Mouse (Mus musculus): Measurements from ENCODE around the gene Mettl7b. TPM values are rescaled to one million over a fixed set of nuclear protein-coding genes. Genes with fewer than 3 reads are reported as not detected.

Mettl7b gene
- polyA plus RNA-seq, 1 experiment from 2014 or later: not detected

- Histone ChIP-seq H3K4me1 (ENCODE audit: control insufficient read depth in 2 of 2, insufficient read depth in 2 of 2, low read length in 2 of 2) (peaks cover 11 to 29% of the 10 kb centered on the region in 2 experiments), H3K4me2 (ENCODE audit: low read length) (peak overlapping the region; percentile 80), H3K9me3 (ENCODE audit: control insufficient read depth, low read length) (no peaks in the 10 kb centered on the region), H3K36me3 (ENCODE audit: control insufficient read depth, insufficient read depth, low read length) (peaks cover 39% of the 10 kb centered on the region), H3K27me3 (ENCODE audit: control insufficient read depth, insufficient read depth, low read length) (no peaks in the 10 kb centered on the region), H3K9ac (ENCODE audit: low read length) (peak overlapping the region; percentile 99), H3K27ac (replicated peaks in 1 of 2; ENCODE audit: control insufficient read depth in 1 of 2, insufficient read depth in 1 of 2, low read depth in 2 of 2, low read length in 2 of 2) (peak overlapping the region; percentile 61 to 94), H3K4me3 (ENCODE audit: control insufficient read depth in 1 of 2, insufficient read depth in 1 of 2, low read depth in 1 of 2, low read length in 2 of 2) (peak overlapping the region; percentile 92)
- 1% methylated on average over 65 of the region's 66 CpGs for WGBS
- peak; percentile 31 for ATAC-seq (ENCODE audit: insufficient number of reproducible peaks, insufficient read depth, low FRiP score, low read depth)
Observed at GRCm38 (mm10) chr10:128910066-128910841, 50.5 kb downstream of the Mettl7b start.

- Histone ChIP-seq H3K27me3 (ENCODE audit: control insufficient read depth, insufficient read depth, low read length) (no peaks in the 10 kb centered on the region), H3K27ac (replicated peaks in 1 of 2; ENCODE audit: control insufficient read depth in 1 of 2, insufficient read depth in 1 of 2, low read depth in 2 of 2, low read length in 2 of 2) (peak overlapping the region; percentile 82 to 94), H3K36me3 (ENCODE audit: control insufficient read depth, insufficient read depth, low read length) (peaks cover 32% of the 10 kb centered on the region), H3K4me1 (ENCODE audit: control insufficient read depth in 2 of 2, insufficient read depth in 2 of 2, low read length in 2 of 2) (peaks cover 11 to 29% of the 10 kb centered on the region in 2 experiments), H3K9me3 (ENCODE audit: control insufficient read depth, low read length) (no peaks in the 10 kb centered on the region), H3K4me2 (ENCODE audit: low read length) (peak overlapping the region; percentile 80), H3K4me3 (ENCODE audit: control insufficient read depth in 1 of 2, insufficient read depth in 1 of 2, low read depth in 1 of 2, low read length in 2 of 2) (peak overlapping the region; percentile 92), H3K9ac (ENCODE audit: low read length) (peak overlapping the region; percentile 99)
- peak; percentile 89 for ATAC-seq (ENCODE audit: insufficient number of reproducible peaks, insufficient read depth, low FRiP score, low read depth)
- WGBS: under 1% methylated on average over 36 of the region's 41 CpGs
Observed at GRCm38 (mm10) chr10:128909567-128910028, 51.2 kb downstream of the Mettl7b start.

GRCm38 (mm10) chr10:128908778-128909448 lies 51.9 kb downstream of the Mettl7b start:
- H3K9me3 ChIP-seq (ENCODE audit: control insufficient read depth, low read length): no peaks in the 10 kb centered on the region
- peak overlapping the region; percentile 80 for H3K4me2 ChIP-seq (ENCODE audit: low read length)
- H3K36me3 ChIP-seq (ENCODE audit: control insufficient read depth, insufficient read depth, low read length): peaks cover 26% of the 10 kb centered on the region
- peak overlapping the region; percentile 92 for H3K4me3 ChIP-seq (ENCODE audit: control insufficient read depth in 1 of 2, insufficient read depth in 1 of 2, low read depth in 1 of 2, low read length in 2 of 2)
- peaks cover 11 to 27% of the 10 kb centered on the region in 2 experiments for H3K4me1 ChIP-seq (ENCODE audit: control insufficient read depth in 2 of 2, insufficient read depth in 2 of 2, low read length in 2 of 2)
- H3K27ac ChIP-seq (replicated peaks in 1 of 2; ENCODE audit: control insufficient read depth in 1 of 2, insufficient read depth in 1 of 2, low read depth in 2 of 2, low read length in 2 of 2): peak overlapping the region; percentile 82 to 94
- H3K9ac ChIP-seq (ENCODE audit: low read length): peak overlapping the region; percentile 99
- no peaks in the 10 kb centered on the region for H3K27me3 ChIP-seq (ENCODE audit: control insufficient read depth, insufficient read depth, low read length)
- 64% methylated on average over 13 of the region's 13 CpGs for WGBS
- ATAC-seq (ENCODE audit: insufficient number of reproducible peaks, insufficient read depth, low FRiP score, low read depth): no peak

Other genes with a start within 250 kb of the Mettl7b start
- 5.4 and 7.1 TPM in 2 replicates for gene Dgka, start 216.1 kb downstream of the Mettl7b start, polyA plus RNA-seq (2014; fragmentation: Nextera tagmentation; extraction: Ambion mirVana)
- gene Pym1, start 213.1 kb downstream of the Mettl7b start, polyA plus RNA-seq (2014; fragmentation: Nextera tagmentation; extraction: Ambion mirVana): 16.0 and 18.3 TPM in 2 replicates
- gene Mmp19, start 170.1 kb downstream of the Mettl7b start, polyA plus RNA-seq (2014; fragmentation: Nextera tagmentation; extraction: Ambion mirVana): 1.1 and 1.8 TPM in 2 replicates
- gene Dnajc14, start 156.9 kb downstream of the Mettl7b start, polyA plus RNA-seq (2014; fragmentation: Nextera tagmentation; extraction: Ambion mirVana): 28.2 and 31.0 TPM in 2 replicates
- 16.6 and 18.2 TPM in 2 replicates for gene Tmem198b, start 156.6 kb downstream of the Mettl7b start, polyA plus RNA-seq (2014; fragmentation: Nextera tagmentation; extraction: Ambion mirVana)
- 157 and 168 TPM in 2 replicates for gene Sarnp, start 143.7 kb downstream of the Mettl7b start, polyA plus RNA-seq (2014; fragmentation: Nextera tagmentation; extraction: Ambion mirVana)
- gene Ormdl2, start 139.3 kb downstream of the Mettl7b start, polyA plus RNA-seq (2014; fragmentation: Nextera tagmentation; extraction: Ambion mirVana): 41.4 and 46.1 TPM in 2 replicates
- gene Gdf11, start 69.3 kb downstream of the Mettl7b start, polyA plus RNA-seq (2014; fragmentation: Nextera tagmentation; extraction: Ambion mirVana): 2.3 and 3.4 TPM in 2 replicates
- 363 and 394 TPM in 2 replicates for gene Cd63, start 60.0 kb downstream of the Mettl7b start, polyA plus RNA-seq (2014; fragmentation: Nextera tagmentation; extraction: Ambion mirVana)
- 7.7 and 11.5 TPM in 2 replicates for gene Rdh5, start 38.1 kb downstream of the Mettl7b start, polyA plus RNA-seq (2014; fragmentation: Nextera tagmentation; extraction: Ambion mirVana)
- gene Bloc1s1, start 37.0 kb downstream of the Mettl7b start, polyA plus RNA-seq (2014; fragmentation: Nextera tagmentation; extraction: Ambion mirVana): 239 and 251 TPM in 2 replicates
- 3.7 and 3.9 TPM in 2 replicates for gene Itga7, start 27.2 kb downstream of the Mettl7b start, polyA plus RNA-seq (2014; fragmentation: Nextera tagmentation; extraction: Ambion mirVana)
- not detected in 2 replicates for gene Olfr9, start 28.4 kb upstream of the Mettl7b start, polyA plus RNA-seq (2014; fragmentation: Nextera tagmentation; extraction: Ambion mirVana)
- not detected in 2 replicates for gene Olfr763, start 49.8 kb upstream of the Mettl7b start, polyA plus RNA-seq (2014; fragmentation: Nextera tagmentation; extraction: Ambion mirVana)
- not detected in 2 replicates for gene Olfr764-ps1, start 78.9 kb upstream of the Mettl7b start, polyA plus RNA-seq (2014; fragmentation: Nextera tagmentation; extraction: Ambion mirVana)
- not detected in 2 replicates for gene Olfr765, start 89.0 kb upstream of the Mettl7b start, polyA plus RNA-seq (2014; fragmentation: Nextera tagmentation; extraction: Ambion mirVana)
- gene Olfr766-ps1, start 108.0 kb upstream of the Mettl7b start, polyA plus RNA-seq (2014; fragmentation: Nextera tagmentation; extraction: Ambion mirVana): not detected in 2 replicates
- not detected in 2 replicates for gene Olfr767, start 121.9 kb upstream of the Mettl7b start, polyA plus RNA-seq (2014; fragmentation: Nextera tagmentation; extraction: Ambion mirVana)
- not detected in 2 replicates for gene Olfr768, start 138.4 kb upstream of the Mettl7b start, polyA plus RNA-seq (2014; fragmentation: Nextera tagmentation; extraction: Ambion mirVana)
- not detected in 2 replicates for gene Olfr769, start 156.9 kb upstream of the Mettl7b start, polyA plus RNA-seq (2014; fragmentation: Nextera tagmentation; extraction: Ambion mirVana)
- gene Olfr770, start 178.0 kb upstream of the Mettl7b start, polyA plus RNA-seq (2014; fragmentation: Nextera tagmentation; extraction: Ambion mirVana): not detected in 2 replicates
- gene Olfr771, start 203.8 kb upstream of the Mettl7b start, polyA plus RNA-seq (2014; fragmentation: Nextera tagmentation; extraction: Ambion mirVana): not detected in 2 replicates
- gene Olfr772, start 216.9 kb upstream of the Mettl7b start, polyA plus RNA-seq (2014; fragmentation: Nextera tagmentation; extraction: Ambion mirVana): not detected in 2 replicates
- gene Olfr773, start 226.4 kb upstream of the Mettl7b start, polyA plus RNA-seq (2014; fragmentation: Nextera tagmentation; extraction: Ambion mirVana): not detected in 2 replicates

Data from heart, embryonic 14.5 days (tissue).